Mouse (Mus musculus) megakaryocyte progenitor cell, adult 5-6 weeks (primary cell): ENCODE results near the gene Aspscr1. TPM values are rescaled to one million over a fixed set of nuclear protein-coding genes. Genes with fewer than 3 reads are reported as not detected.

Experiments
- ATAC-seq: replicated peaks from 2 replicates; pipeline ENCODE4 v1.8.0; 2016; ENCODE audit warnings: mild to moderate bottlenecking, moderate TSS enrichment, inconsistent platforms; ENCODE audit not compliant: poor library complexity
- total RNA-seq, 2 experiments: library from RNA; stranded (forward) in 1 of 2; stranded (reverse) in 1 of 2; fragments of 157-497, 149-512 nt in 1 of 2; fragments of 200-1000 nt in 1 of 2; gene quantifications; 2 replicates each; pipeline versions ENCODE4 v1.2.3 to v1.2.4; 2015 to 2017

Aspscr1 gene
- total RNA-seq (2015), result 39.6 and 54.6 TPM in 2 replicates
- 33.7 and 46.6 TPM in 2 replicates for total RNA-seq (2017)

GRCm38 (mm10) chr11:120672687-120673593, at the start of gene Aspscr1:
Gene Aspscr1, plus strand, starts transcription at chr11:120672973.
- ATAC-seq, result peak; percentile 92

DNA sequence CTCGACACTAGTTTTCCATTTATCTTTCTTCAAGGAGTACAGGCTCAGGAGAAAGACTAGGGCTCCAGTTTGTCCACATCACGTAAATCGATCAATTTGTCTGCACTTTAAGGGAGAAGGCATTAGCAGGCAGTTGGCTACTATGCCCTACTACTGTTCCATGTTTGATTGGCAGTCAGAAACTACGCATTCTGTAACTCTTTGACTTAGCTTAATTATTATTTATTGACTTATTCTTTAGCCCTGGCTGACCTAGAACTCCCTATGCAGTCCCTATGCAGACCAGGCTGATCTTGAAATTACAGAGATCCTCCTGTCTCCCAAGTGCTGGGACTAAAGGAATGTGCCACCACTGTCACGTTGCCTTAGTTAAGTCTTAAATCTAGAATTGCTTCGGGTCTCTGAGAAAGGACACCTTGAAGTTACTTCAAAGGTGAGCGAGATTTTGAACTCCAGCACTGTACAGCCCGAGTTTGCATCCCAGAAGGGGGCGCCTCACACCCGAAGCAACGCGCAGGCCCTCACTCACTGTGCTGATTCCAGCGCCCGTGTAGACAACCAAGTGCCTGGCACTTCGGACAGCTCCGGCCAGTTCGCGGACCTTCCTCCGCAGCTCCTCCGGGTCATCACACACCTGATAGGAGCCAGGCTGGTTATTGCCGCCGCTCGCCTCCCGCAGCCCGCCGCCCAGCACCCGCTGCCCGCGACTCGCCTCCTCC, 48.7 kb upstream of the Aspscr1 start:
- ATAC-seq, result peak; percentile 48

DNA sequence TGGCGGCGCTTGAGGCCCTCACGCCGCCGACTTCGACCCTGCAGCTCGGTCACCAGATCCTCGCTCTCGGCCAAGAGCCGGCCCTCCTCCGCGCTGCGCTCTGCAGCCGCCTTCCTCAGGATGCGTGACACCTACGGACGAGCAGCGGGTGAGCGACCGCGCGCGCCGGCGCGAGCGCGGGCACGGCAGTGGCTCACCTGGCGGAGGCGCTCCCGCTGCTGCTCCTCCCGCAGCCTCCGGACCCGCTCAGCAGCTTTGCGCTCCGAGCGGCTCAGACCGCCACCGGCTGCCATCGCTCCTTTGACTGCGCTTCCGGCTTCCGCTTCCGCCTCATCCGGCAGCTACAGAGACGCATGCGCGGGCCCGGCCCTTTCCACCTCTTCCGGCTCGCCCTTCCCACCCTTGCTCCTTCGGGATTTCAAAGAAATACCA, 48.1 kb upstream of the Aspscr1 start:
- ATAC-seq, result peak; percentile 54

DNA sequence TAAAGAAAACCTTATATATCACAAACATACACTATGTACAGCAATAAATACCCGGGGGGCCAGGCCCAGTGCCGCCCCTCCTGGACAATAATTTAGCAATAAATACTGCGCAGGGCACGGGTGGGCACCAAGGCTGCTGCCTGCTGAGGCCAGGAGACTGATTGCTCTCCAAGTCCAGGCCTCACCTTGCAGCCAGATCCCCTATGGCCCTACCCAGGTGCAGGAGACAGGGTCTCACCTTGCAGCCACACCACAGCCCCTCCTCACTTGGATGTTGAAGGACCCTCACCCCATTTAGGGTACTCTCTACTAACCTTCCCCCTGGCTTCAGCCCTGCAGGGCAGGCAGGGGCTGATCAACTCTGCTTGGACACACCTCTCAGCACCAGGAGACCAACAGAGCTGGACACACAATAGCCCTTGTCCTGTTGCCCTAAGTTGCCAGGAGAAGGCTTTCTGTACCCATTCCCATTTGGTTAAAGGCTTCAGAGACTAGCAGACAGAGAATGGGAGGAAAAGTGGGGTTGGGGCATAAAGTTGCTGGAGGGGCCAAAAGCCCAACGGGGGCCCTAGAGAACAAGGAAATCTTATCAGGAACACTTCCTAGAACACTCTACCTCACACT, 47.5 kb upstream of the Aspscr1 start, which contains the start of gene Sirt7:
Gene Sirt7 (minus strand): TSS at position 89 of the 624 bp plus-strand sequence.
- no peak for ATAC-seq

- ATAC-seq, result no peak
Observed at GRCm38 (mm10) chr11:120626785-120627467, 45.8 kb upstream of the Aspscr1 start.

- ATAC-seq, result peak; percentile 20
Observed at GRCm38 (mm10) chr11:120627468-120628300, 45.1 kb upstream of the Aspscr1 start.

- no peak for ATAC-seq
Observed at GRCm38 (mm10) chr11:120628601-120629340, 44.0 kb upstream of the Aspscr1 start.

DNA sequence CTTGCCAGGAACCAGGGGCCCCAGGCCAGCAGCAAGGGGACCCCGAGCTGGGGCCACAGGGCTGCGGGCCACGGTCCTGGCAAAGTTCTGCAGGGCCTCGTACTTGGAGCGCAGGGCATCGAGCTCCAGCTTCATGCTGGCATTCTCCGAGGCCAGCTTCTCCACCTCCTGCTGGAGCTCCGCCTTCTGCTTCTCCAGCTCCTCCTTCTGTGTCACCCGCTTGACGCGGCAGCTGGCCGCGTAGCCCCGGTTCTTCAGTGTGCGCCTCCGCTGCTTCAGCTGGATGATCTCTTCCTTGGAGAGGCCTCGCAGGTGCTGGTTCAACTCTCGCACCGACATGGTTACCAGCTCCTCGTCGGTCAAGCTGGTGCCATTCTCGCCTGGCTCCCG, 43.4 kb upstream of the Aspscr1 start:
- ATAC-seq, result peak; percentile 29

DNA sequence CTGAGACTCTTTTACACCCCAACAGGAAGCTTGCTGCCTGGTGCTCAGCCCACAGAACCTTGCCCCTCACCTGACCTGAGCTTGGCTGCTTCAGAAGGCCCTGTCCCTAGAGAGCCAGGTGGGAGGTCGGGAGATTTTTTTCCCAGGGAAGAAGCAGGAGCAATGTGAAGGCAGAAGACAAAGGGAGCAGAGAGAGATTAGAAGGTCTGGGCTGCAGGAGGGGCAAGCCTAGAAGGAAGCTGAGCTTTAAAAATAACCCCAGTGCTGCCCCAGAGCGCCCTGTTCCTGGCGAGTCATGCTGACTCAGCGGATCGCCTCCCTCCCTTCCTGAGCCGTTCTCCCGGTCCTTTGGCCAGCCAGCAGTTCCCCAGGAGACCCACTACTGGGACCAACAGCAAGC, 42.9 kb upstream of the Aspscr1 start:
- ATAC-seq, result 0 out of 2 replicates have a peak, but pooled peaks have one; percentile 4

DNA sequence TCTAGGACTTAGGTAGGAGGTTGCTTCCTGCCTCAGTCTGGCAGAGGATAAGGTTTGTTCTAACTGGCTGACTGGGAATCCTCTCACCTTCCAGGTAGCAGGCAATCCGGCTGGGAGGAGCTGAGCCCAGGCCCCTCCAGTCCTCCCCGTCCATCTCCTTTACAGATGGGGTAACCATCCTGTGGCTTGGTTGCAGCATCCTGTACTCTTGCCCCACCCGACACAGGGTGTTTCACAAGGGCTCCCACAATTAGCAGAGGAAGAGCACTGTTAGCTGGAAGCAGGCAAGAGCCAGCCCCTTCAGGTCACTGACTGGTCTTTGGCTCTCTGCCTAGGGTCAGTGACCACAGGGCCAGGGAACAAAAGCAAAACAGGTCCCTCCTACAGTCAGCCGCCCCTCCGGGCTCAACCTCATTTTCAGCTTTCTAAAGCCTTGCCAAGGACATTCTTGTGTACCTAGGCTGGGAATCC, 42.3 kb upstream of the Aspscr1 start:
- peak; percentile 42 for ATAC-seq

DNA sequence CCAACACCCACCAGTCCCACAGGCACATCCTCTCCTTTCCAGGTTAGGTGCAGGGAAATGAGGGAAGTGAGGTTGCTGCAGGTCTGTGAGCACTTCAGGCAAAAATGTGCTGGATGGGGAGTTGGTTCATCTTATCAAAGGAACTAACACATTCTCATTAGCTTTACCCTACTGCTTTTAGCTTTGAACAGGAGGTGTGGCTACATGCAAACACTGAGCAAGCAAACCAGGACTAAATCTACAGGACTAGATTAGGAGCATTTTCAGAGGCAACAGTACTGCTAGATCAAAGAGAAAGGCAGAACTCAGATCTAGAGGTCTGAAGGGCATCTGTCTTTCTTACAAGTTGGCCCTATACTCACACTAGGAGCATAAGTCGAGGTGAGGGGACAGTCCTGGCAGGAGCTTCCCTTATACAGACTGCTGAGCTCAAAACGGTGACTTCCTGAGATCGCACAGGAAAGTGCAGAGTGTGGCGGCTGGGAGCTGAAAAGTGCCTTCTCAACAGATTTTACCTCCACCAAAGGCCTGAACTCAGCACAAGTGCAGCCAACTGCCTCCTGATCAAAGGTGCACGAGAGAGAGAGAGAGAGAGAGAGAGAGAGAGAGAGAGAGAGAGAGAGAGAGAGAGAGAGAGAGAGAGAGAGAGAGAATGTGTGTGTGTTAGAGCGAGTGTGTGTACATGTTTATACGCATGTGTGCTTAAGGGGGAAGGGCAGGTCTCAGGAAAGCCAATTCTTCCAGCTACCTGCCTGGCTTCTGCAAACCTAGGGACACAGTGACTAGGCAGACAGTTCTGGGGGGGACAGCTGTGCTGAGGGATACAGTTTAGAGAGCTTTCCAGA, 41.7 kb upstream of the Aspscr1 start:
- no peak for ATAC-seq

GRCm38 (mm10) chr11:120631726-120632448, 40.9 kb upstream of the Aspscr1 start:
- no peak for ATAC-seq

DNA sequence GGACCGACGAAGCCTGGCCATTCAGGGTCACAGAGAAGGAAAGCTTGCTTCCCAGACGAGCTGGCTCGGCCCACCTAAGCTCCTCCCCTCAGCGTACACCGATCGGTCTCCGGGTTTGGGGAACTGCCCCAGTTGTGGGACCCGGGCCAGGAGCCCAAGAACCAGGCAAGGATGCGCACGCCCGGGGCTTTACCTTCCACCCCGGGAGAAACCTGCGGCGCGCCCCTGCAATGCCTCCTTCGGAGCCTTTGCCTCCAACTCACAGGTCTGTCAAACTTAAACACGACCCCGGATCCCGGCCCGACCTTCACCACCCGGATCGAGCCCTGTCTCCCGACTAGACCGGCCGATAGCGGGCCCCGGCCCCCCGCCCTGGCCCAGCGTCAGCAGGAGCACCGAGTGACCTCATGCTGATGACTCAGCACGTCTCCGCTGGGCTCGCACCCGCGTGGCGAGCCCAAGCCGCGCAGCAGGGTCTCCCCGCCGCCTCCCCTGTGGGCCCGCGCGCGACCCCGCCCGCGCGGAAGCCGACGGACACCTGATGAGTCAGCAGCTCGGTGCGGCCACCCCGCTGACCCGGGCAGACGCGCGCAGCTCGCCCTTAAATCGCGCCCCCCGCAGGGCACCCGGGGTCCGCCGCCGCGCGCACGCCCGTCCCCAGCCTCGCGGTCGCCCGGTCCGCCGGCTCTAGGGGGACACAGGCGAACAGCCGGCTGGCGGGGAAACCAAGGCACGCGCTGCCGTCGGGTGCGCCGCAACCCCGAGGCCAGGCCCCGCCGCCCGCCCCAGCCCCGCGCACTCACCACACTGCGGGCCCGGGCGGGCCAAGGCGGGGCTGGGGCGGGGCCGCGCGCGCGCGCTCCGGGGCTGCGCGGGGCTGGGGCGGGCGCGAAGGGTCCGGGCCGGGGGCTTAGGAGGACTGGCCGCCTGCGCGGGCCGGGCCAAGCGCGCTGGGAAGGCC, 39.9 kb upstream of the Aspscr1 start:
- ATAC-seq, result peak; percentile 27

DNA sequence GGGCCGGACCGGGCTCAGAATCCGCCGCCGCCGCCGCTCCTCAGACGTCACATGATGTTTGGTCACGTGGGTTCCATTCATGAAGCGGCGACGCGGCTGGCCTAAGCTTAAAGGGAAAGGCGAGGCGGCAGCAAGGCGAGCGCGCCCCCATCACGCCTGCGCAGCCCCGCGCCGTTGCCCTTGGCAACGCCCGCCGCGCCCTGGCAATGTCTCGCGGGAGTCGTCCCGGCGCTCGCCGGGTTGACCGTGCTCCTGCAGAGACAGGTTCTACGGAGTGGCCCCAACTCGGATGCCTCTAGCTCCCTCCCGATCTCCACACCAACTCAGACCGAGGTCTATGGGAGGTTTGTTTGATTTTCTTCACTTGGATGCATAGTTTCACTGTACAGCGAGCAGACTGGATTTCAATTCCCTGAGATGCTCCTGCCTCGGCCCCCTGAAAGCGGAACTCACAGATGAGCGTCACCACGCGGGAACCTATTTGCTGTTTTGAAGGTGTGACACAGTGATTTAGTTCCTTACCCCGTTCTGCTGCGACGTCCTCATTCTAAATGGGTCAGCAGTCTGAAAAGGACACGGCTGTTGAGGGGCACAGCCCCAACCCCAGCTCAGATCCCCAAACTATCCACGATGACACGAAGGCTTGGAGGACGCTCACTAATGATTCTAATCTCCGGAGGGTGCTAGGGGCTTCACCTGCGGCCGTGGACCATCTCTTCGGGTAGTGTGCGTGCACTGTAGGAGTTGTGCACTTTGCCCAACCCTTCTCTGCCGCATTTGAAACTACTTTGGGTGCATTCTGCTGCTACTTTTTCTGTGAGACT, 39.0 kb upstream of the Aspscr1 start, which contains the start of gene Mafg:
Gene Mafg (minus strand): TSS at position 81 of the 824 bp plus-strand sequence.
- peak; percentile 51 for ATAC-seq

DNA sequence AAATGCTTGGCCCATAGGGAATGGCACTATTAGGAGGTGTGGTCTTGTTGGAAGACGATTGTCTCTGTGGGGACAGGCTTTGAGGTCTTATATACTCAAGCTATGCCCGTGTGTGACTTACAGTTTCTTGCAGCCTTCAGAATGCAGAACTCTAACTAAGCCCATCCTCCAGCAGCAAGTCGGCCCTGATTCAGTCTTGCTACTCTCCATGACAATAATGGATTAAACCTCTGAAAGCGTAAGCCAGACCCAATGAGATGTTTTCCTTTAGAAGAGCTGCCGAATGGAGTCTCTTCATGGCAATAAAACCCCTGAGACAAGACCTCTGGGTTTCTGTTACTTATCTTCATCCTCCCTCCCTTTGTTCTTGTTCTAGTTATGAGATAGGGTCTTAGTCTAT, 38.0 kb upstream of the Aspscr1 start:
- no peak for ATAC-seq
